Mouse (Mus musculus) cortical plate, adult 2 months (tissue): Measurements from ENCODE around the gene Neurod4.

Experiments used
- CTCF ChIP-seq: fragments of 200-500 bp; IDR thresholded peaks from 2 replicates; pipeline ENCODE4 v1.5.1; 2011; ENCODE audit warnings: mild to moderate bottlenecking, control low read depth, low read length; ENCODE audit not compliant: insufficient read depth; ENCODE audit errors: extremely low read depth
- POLR2A ChIP-seq: fragments of 200-500 bp; IDR thresholded peaks from 2 replicates; pipeline ENCODE4 v1.6.1; 2011; ENCODE audit warnings: mild to moderate bottlenecking, low read length, control low read depth; ENCODE audit not compliant: insufficient read depth; ENCODE audit errors: extremely low read depth

- TF ChIP-seq CTCF (no peak), POLR2A (no peak)
Observed at GRCm38 (mm10) chr10:130225034-130225433, 55.0 kb downstream of the Neurod4 start.
